Mouse (Mus musculus): Measurements from ENCODE around the gene Cpsf7. TPM values are rescaled to one million over a fixed set of nuclear protein-coding genes. Genes with fewer than 3 reads are reported as not detected.

Cpsf7 gene
- total RNA-seq, 1 experiment = 38.0 TPM

- H3K36me3 ChIP-seq (ENCODE audit: control insufficient read depth, insufficient read depth, low read length, poor library complexity, severe bottlenecking) = no peaks in the 10 kb centered on the region
- no peak overlapping the region for H3K27ac ChIP-seq (ENCODE audit: insufficient read depth, low read depth, low read length, poor library complexity, severe bottlenecking)
- no peak overlapping the region for H3K4me3 ChIP-seq (ENCODE audit: insufficient read depth in 1 of 2, low read depth in 1 of 2, low read length in 2 of 2, poor library complexity in 1 of 2, severe bottlenecking in 1 of 2)
- TF ChIP-seq ZNF384 (IDR thresholded peaks at IDR 0.05; ENCODE audit: low read depth, low read length) (peak; percentile 67), CHD2 (IDR thresholded peaks at IDR 0.05; ENCODE audit: low read depth, low read length) (no peak)
- no peak overlapping the region for H3K9ac ChIP-seq (ENCODE audit: insufficient read depth, low read depth, low read length, poor library complexity, severe bottlenecking)
- no peak for DNase-seq (ENCODE audit: low read depth, low spot score)
- no peaks in the 10 kb centered on the region for H3K9me3 ChIP-seq (ENCODE audit: control insufficient read depth, insufficient read depth, low read depth, low read length)
- no peaks in the 10 kb centered on the region; a peak in 1 of 4 replicates for H3K4me1 ChIP-seq (ENCODE audit: control insufficient read depth in 2 of 2, insufficient read depth in 2 of 2, low read length in 2 of 2, poor library complexity in 1 of 2)
- in situ Hi-C loops (cut with MboI; ENCODE audit: low sequenced_read_pairs in 2 of 2, unreplicated experiment in 2 of 2) = no loop called here
Measured at GRCm38 (mm10) chr19:10560108-10560507, 35.0 kb downstream of the Cpsf7 start.

GRCm38 (mm10) chr19:10561558-10562314 lies 36.7 kb downstream of the Cpsf7 start:
- H3K36me3 ChIP-seq (ENCODE audit: control insufficient read depth, insufficient read depth, low read length, poor library complexity, severe bottlenecking) = no peaks in the 10 kb centered on the region
- in situ Hi-C loops (cut with MboI; ENCODE audit: low sequenced_read_pairs in 2 of 2, unreplicated experiment in 2 of 2) = no loop called here
- no peaks in the 10 kb centered on the region; the same call in 1 of the 2 replicates for H3K9me3 ChIP-seq (ENCODE audit: control insufficient read depth, insufficient read depth, low read depth, low read length)
- DNase-seq (ENCODE audit: low read depth, low spot score) = no peak
- TF ChIP-seq MAFK (IDR thresholded peaks at IDR 0.05; ENCODE audit: insufficient read depth, low read depth, low read length) = no peak
- no peak for TF ChIP-seq CHD2 (IDR thresholded peaks at IDR 0.05; ENCODE audit: low read depth, low read length)
- no peak for TF ChIP-seq ZNF384 (IDR thresholded peaks at IDR 0.05; ENCODE audit: low read depth, low read length)
- TF ChIP-seq ZC3H11A (IDR thresholded peaks at IDR 0.05; ENCODE audit: borderline replicate concordance, low read depth, low read length) = no peak
- TF ChIP-seq HCFC1 (IDR thresholded peaks at IDR 0.05; ENCODE audit: borderline replicate concordance, insufficient read depth, low read length) = no peak
- H3K4me1 ChIP-seq (ENCODE audit: control insufficient read depth in 2 of 2, insufficient read depth in 2 of 2, low read length in 2 of 2, poor library complexity in 1 of 2) = no peaks in the 10 kb centered on the region
- no peak overlapping the region for H3K4me3 ChIP-seq (ENCODE audit: insufficient read depth in 1 of 2, low read depth in 1 of 2, low read length in 2 of 2, poor library complexity in 1 of 2, severe bottlenecking in 1 of 2)
- no peak overlapping the region for H3K27ac ChIP-seq (ENCODE audit: insufficient read depth, low read depth, low read length, poor library complexity, severe bottlenecking)
- no peak overlapping the region for H3K9ac ChIP-seq (ENCODE audit: insufficient read depth, low read depth, low read length, poor library complexity, severe bottlenecking)

GRCm38 (mm10) chr19:10562351-10562750 lies 37.3 kb downstream of the Cpsf7 start:
- no peak for DNase-seq (ENCODE audit: low read depth, low spot score)
- TF ChIP-seq ZC3H11A (IDR thresholded peaks at IDR 0.05; ENCODE audit: borderline replicate concordance, low read depth, low read length) = no peak
- TF ChIP-seq CHD2 (IDR thresholded peaks at IDR 0.05; ENCODE audit: low read depth, low read length) = no peak
- no peak for TF ChIP-seq MAFK (IDR thresholded peaks at IDR 0.05; ENCODE audit: insufficient read depth, low read depth, low read length)
- no peak for TF ChIP-seq HCFC1 (IDR thresholded peaks at IDR 0.05; ENCODE audit: borderline replicate concordance, insufficient read depth, low read length)
- no peak for TF ChIP-seq ZNF384 (IDR thresholded peaks at IDR 0.05; ENCODE audit: low read depth, low read length)
- H3K4me3 ChIP-seq (ENCODE audit: insufficient read depth in 1 of 2, low read depth in 1 of 2, low read length in 2 of 2, poor library complexity in 1 of 2, severe bottlenecking in 1 of 2) = no peak overlapping the region
- H3K4me1 ChIP-seq (ENCODE audit: control insufficient read depth in 2 of 2, insufficient read depth in 2 of 2, low read length in 2 of 2, poor library complexity in 1 of 2) = no peaks in the 10 kb centered on the region
- H3K36me3 ChIP-seq (ENCODE audit: control insufficient read depth, insufficient read depth, low read length, poor library complexity, severe bottlenecking) = no peaks in the 10 kb centered on the region
- H3K9ac ChIP-seq (ENCODE audit: insufficient read depth, low read depth, low read length, poor library complexity, severe bottlenecking) = no peak overlapping the region
- in situ Hi-C loops (cut with MboI; ENCODE audit: low sequenced_read_pairs in 2 of 2, unreplicated experiment in 2 of 2) = no loop called here
- H3K9me3 ChIP-seq (ENCODE audit: control insufficient read depth, insufficient read depth, low read depth, low read length) = no peaks in the 10 kb centered on the region; the same call in 1 of the 2 replicates
- no peak overlapping the region for H3K27ac ChIP-seq (ENCODE audit: insufficient read depth, low read depth, low read length, poor library complexity, severe bottlenecking)

- Histone ChIP-seq H3K4me1 (ENCODE audit: control insufficient read depth in 2 of 2, insufficient read depth in 2 of 2, low read length in 2 of 2, poor library complexity in 1 of 2) (no peaks in the 10 kb centered on the region), H3K27ac (ENCODE audit: insufficient read depth, low read depth, low read length, poor library complexity, severe bottlenecking) (no peak overlapping the region), H3K4me3 (ENCODE audit: insufficient read depth in 1 of 2, low read depth in 1 of 2, low read length in 2 of 2, poor library complexity in 1 of 2, severe bottlenecking in 1 of 2) (no peak overlapping the region), H3K9ac (ENCODE audit: insufficient read depth, low read depth, low read length, poor library complexity, severe bottlenecking) (no peak overlapping the region), H3K9me3 (ENCODE audit: control insufficient read depth, insufficient read depth, low read depth, low read length) (no peaks in the 10 kb centered on the region; the same call in 1 of the 2 replicates), H3K36me3 (ENCODE audit: control insufficient read depth, insufficient read depth, low read length, poor library complexity, severe bottlenecking) (no peaks in the 10 kb centered on the region)
- in situ Hi-C loops (cut with MboI; ENCODE audit: low sequenced_read_pairs in 2 of 2, unreplicated experiment in 2 of 2) = no loop called here
- TF ChIP-seq MAFK (IDR thresholded peaks at IDR 0.05; ENCODE audit: insufficient read depth, low read depth, low read length) (no peak), ZC3H11A (IDR thresholded peaks at IDR 0.05; ENCODE audit: borderline replicate concordance, low read depth, low read length) (no peak)
- no peak for DNase-seq (ENCODE audit: low read depth, low spot score)
Measured at GRCm38 (mm10) chr19:10564278-10564677, 39.2 kb downstream of the Cpsf7 start.

GRCm38 (mm10) chr19:10565217-10565616 lies 40.2 kb downstream of the Cpsf7 start:
- no peak overlapping the region for H3K9ac ChIP-seq (ENCODE audit: insufficient read depth, low read depth, low read length, poor library complexity, severe bottlenecking)
- DNase-seq (ENCODE audit: low read depth, low spot score) = no peak
- peaks cover 2% of the 10 kb centered on the region; the same call in 1 of the 2 replicates for H3K36me3 ChIP-seq (ENCODE audit: control insufficient read depth, insufficient read depth, low read length, poor library complexity, severe bottlenecking)
- H3K27ac ChIP-seq (ENCODE audit: insufficient read depth, low read depth, low read length, poor library complexity, severe bottlenecking) = no peak overlapping the region
- no peak overlapping the region for H3K4me3 ChIP-seq (ENCODE audit: insufficient read depth in 1 of 2, low read depth in 1 of 2, low read length in 2 of 2, poor library complexity in 1 of 2, severe bottlenecking in 1 of 2)
- no peaks in the 10 kb centered on the region; the same call in 1 of the 2 replicates for H3K9me3 ChIP-seq (ENCODE audit: control insufficient read depth, insufficient read depth, low read depth, low read length)
- TF ChIP-seq ZNF384 (IDR thresholded peaks at IDR 0.05; ENCODE audit: low read depth, low read length) = no peak
- TF ChIP-seq CHD2 (IDR thresholded peaks at IDR 0.05; ENCODE audit: low read depth, low read length) = no peak
- no peak for TF ChIP-seq MAFK (IDR thresholded peaks at IDR 0.05; ENCODE audit: insufficient read depth, low read depth, low read length)
- TF ChIP-seq ZC3H11A (IDR thresholded peaks at IDR 0.05; ENCODE audit: borderline replicate concordance, low read depth, low read length) = no peak
- TF ChIP-seq HCFC1 (IDR thresholded peaks at IDR 0.05; ENCODE audit: borderline replicate concordance, insufficient read depth, low read length) = no peak
- H3K4me1 ChIP-seq (ENCODE audit: control insufficient read depth in 2 of 2, insufficient read depth in 2 of 2, low read length in 2 of 2, poor library complexity in 1 of 2) = no peaks in the 10 kb centered on the region
- in situ Hi-C loops (cut with MboI; ENCODE audit: low sequenced_read_pairs in 2 of 2, unreplicated experiment in 2 of 2) = no loop called here
